Mouse (Mus musculus): ENCODE data around the gene Jag2.

The Jag2 gene

GRCm38 (mm10) chr12:112903941-112904340, 25.6 kb downstream of the Jag2 start:
- DNase-seq (ENCODE audit: low spot score in 2 of 2) = no peak

- DNase-seq (ENCODE audit: low spot score in 2 of 2) = no peak
Measured at GRCm38 (mm10) chr12:112900641-112901040, 28.9 kb downstream of the Jag2 start.

- DNase-seq (ENCODE audit: low spot score in 2 of 2) = no peak
Measured at GRCm38 (mm10) chr12:112898960-112899359, 30.6 kb downstream of the Jag2 start.

- no peak for DNase-seq (ENCODE audit: low spot score in 2 of 2)
Measured at GRCm38 (mm10) chr12:112898351-112898750, 31.2 kb downstream of the Jag2 start.

- no peak for DNase-seq (ENCODE audit: low spot score in 2 of 2)
Measured at GRCm38 (mm10) chr12:112897522-112898212, 31.9 kb downstream of the Jag2 start.

- no peak for DNase-seq (ENCODE audit: low spot score in 2 of 2)
Measured at GRCm38 (mm10) chr12:112894969-112895368, 34.6 kb downstream of the Jag2 start.

- DNase-seq (ENCODE audit: low spot score in 2 of 2) = no peak
Measured at GRCm38 (mm10) chr12:112894303-112894884, 35.2 kb downstream of the Jag2 start.

- DNase-seq (ENCODE audit: low spot score in 2 of 2) = no peak
Measured at GRCm38 (mm10) chr12:112885465-112885864, 44.1 kb downstream of the Jag2 start.

- DNase-seq (ENCODE audit: low spot score in 2 of 2) = no peak
Measured at GRCm38 (mm10) chr12:112881301-112881815, 48.2 kb downstream of the Jag2 start.

- no peak for DNase-seq (ENCODE audit: low spot score in 2 of 2)
Measured at GRCm38 (mm10) chr12:112880661-112881060, 48.9 kb downstream of the Jag2 start.

GRCm38 (mm10) chr12:112879731-112880130, 49.8 kb downstream of the Jag2 start:
- peak in 1 of 2 experiments; percentile 10 for DNase-seq (ENCODE audit: low spot score in 2 of 2)

GRCm38 (mm10) chr12:112877607-112878020, 52.0 kb downstream of the Jag2 start:
- DNase-seq (ENCODE audit: low spot score in 2 of 2) = peak in 1 of 2 experiments; percentile 21

GRCm38 (mm10) chr12:112877073-112877576, 52.5 kb downstream of the Jag2 start:
- peak in 1 of 2 experiments; percentile 13 for DNase-seq (ENCODE audit: low spot score in 2 of 2)

- DNase-seq (ENCODE audit: low spot score in 2 of 2) = peak in 1 of 2 experiments; percentile 54
Measured at GRCm38 (mm10) chr12:112876332-112877072, 53.1 kb downstream of the Jag2 start.

- peak; percentile 79 to 92 for DNase-seq (ENCODE audit: low spot score in 2 of 2)
Measured at GRCm38 (mm10) chr12:112875225-112876013, 54.2 kb downstream of the Jag2 start.

- DNase-seq (ENCODE audit: low spot score in 2 of 2) = no peak
Measured at GRCm38 (mm10) chr12:112874199-112874598, 55.4 kb downstream of the Jag2 start.

GRCm38 (mm10) chr12:112873452-112874190, 56.0 kb downstream of the Jag2 start:
- DNase-seq (ENCODE audit: low spot score in 2 of 2) = peak in 1 of 2 experiments; percentile 82

GRCm38 (mm10) chr12:112872991-112873390, 56.6 kb downstream of the Jag2 start:
- peak in 1 of 2 experiments; percentile 18 for DNase-seq (ENCODE audit: low spot score in 2 of 2)

- DNase-seq (ENCODE audit: low spot score in 2 of 2) = no peak
Measured at GRCm38 (mm10) chr12:112871272-112871671, 58.3 kb downstream of the Jag2 start.

- DNase-seq (ENCODE audit: low spot score in 2 of 2) = peak in 1 of 2 experiments; percentile 39
Measured at GRCm38 (mm10) chr12:112870775-112871174, 58.8 kb downstream of the Jag2 start.

- peak in 1 of 2 experiments; percentile 20 for DNase-seq (ENCODE audit: low spot score in 2 of 2)
Measured at GRCm38 (mm10) chr12:112869783-112870204, 59.8 kb downstream of the Jag2 start.
